Mouse (Mus musculus) small intestine, adult 2 months (tissue): ENCODE results near the gene Ctsh.

ENCODE experiments used
- CTCF ChIP-seq: fragments of 200-500 bp; IDR thresholded peaks from 2 replicates; pipeline ENCODE4 v1.5.1; 2012; ENCODE audit warnings: low read depth, mild to moderate bottlenecking, control low read depth, inconsistent platforms, low read length, moderate library complexity, mixed read lengths; ENCODE audit not compliant: insufficient replicate concordance, insufficient read length; ENCODE audit errors: extremely low read depth
- POLR2A ChIP-seq: fragments of 200-500 bp; IDR thresholded peaks from 2 replicates; pipeline ENCODE4 v1.6.1; 2012; ENCODE audit warnings: low read depth, mild to moderate bottlenecking, control low read depth, inconsistent platforms, low read length, moderate library complexity

GRCm38 (mm10) chr9:90020866-90021265, 33.1 kb upstream of the Ctsh start:
- no peak for TF ChIP-seq CTCF
- TF ChIP-seq POLR2A = no peak
